Mouse (Mus musculus): ENCODE results near the gene Arpc2. TPM values are rescaled to one million over a fixed set of nuclear protein-coding genes. Genes with fewer than 3 reads are reported as not detected.

Arpc2 gene
- polyA plus RNA-seq, 1 experiment from 2014 or later, result 341 TPM

GRCm38 (mm10) chr1:74248799-74249198 is 12.9 kb downstream of the Arpc2 start:
- H3K9me3 ChIP-seq (replicated peaks; ENCODE audit: control insufficient read depth, low read length), result no peaks in the 10 kb centered on the region
- H3K36me3 ChIP-seq (ENCODE audit: control insufficient read depth, insufficient read depth, low read length), result peaks cover 55% of the 10 kb centered on the region
- DNase-seq (ENCODE audit: low spot score) (no peak), ATAC-seq (no peak)
- no peak overlapping the region for H3K27ac ChIP-seq (ENCODE audit: low read depth, low read length)
- no peak overlapping the region for H3K4me2 ChIP-seq (ENCODE audit: low read length)
- no peaks in the 10 kb centered on the region for H3K4me1 ChIP-seq (ENCODE audit: control insufficient read depth, insufficient read depth, low read length)
- no peak overlapping the region for H3K4me3 ChIP-seq (ENCODE audit: low read depth, low read length)
- WGBS, result 85% methylated on average over 1 of the region's 1 CpGs
- no peak overlapping the region for H3K9ac ChIP-seq (ENCODE audit: low read length)
- H3K27me3 ChIP-seq (replicated peaks; ENCODE audit: control insufficient read depth, insufficient read depth, low read length), result no peaks in the 10 kb centered on the region

- no peak overlapping the region for H3K4me3 ChIP-seq (ENCODE audit: low read depth, low read length)
- H3K36me3 ChIP-seq (ENCODE audit: control insufficient read depth, insufficient read depth, low read length), result peaks cover 61% of the 10 kb centered on the region
- ATAC-seq (no peak), DNase-seq (ENCODE audit: low spot score) (no peak)
- H3K4me1 ChIP-seq (ENCODE audit: control insufficient read depth, insufficient read depth, low read length), result no peaks in the 10 kb centered on the region
- WGBS, result 64% methylated on average over 5 of the region's 5 CpGs
- no peak overlapping the region for H3K27ac ChIP-seq (ENCODE audit: low read depth, low read length)
- no peak overlapping the region for H3K9ac ChIP-seq (ENCODE audit: low read length)
- H3K27me3 ChIP-seq (replicated peaks; ENCODE audit: control insufficient read depth, insufficient read depth, low read length), result no peaks in the 10 kb centered on the region
- H3K4me2 ChIP-seq (ENCODE audit: low read length), result no peak overlapping the region
- no peaks in the 10 kb centered on the region for H3K9me3 ChIP-seq (replicated peaks; ENCODE audit: control insufficient read depth, low read length)
Observed at GRCm38 (mm10) chr1:74249331-74249980, 13.6 kb downstream of the Arpc2 start.

GRCm38 (mm10) chr1:74250096-74250495 is 14.2 kb downstream of the Arpc2 start:
- no peak overlapping the region for H3K27ac ChIP-seq (ENCODE audit: low read depth, low read length)
- no peaks in the 10 kb centered on the region for H3K4me1 ChIP-seq (ENCODE audit: control insufficient read depth, insufficient read depth, low read length)
- no peak for ATAC-seq
- no peaks in the 10 kb centered on the region for H3K9me3 ChIP-seq (replicated peaks; ENCODE audit: control insufficient read depth, low read length)
- peaks cover 68% of the 10 kb centered on the region for H3K36me3 ChIP-seq (ENCODE audit: control insufficient read depth, insufficient read depth, low read length)
- no peak for DNase-seq (ENCODE audit: low spot score)
- H3K9ac ChIP-seq (ENCODE audit: low read length), result no peak overlapping the region
- no peak overlapping the region for H3K4me3 ChIP-seq (ENCODE audit: low read depth, low read length)
- no peaks in the 10 kb centered on the region for H3K27me3 ChIP-seq (replicated peaks; ENCODE audit: control insufficient read depth, insufficient read depth, low read length)
- no peak overlapping the region for H3K4me2 ChIP-seq (ENCODE audit: low read length)
- WGBS, result 94% methylated on average over 4 of the region's 4 CpGs

- Histone ChIP-seq H3K27me3 (replicated peaks; ENCODE audit: control insufficient read depth, insufficient read depth, low read length) (no peaks in the 10 kb centered on the region), H3K4me1 (ENCODE audit: control insufficient read depth, insufficient read depth, low read length) (no peaks in the 10 kb centered on the region), H3K4me2 (ENCODE audit: low read length) (no peak overlapping the region), H3K9ac (ENCODE audit: low read length) (no peak overlapping the region), H3K27ac (ENCODE audit: low read depth, low read length) (no peak overlapping the region), H3K4me3 (ENCODE audit: low read depth, low read length) (no peak overlapping the region), H3K36me3 (ENCODE audit: control insufficient read depth, insufficient read depth, low read length) (peaks cover 87% of the 10 kb centered on the region), H3K9me3 (replicated peaks; ENCODE audit: control insufficient read depth, low read length) (no peaks in the 10 kb centered on the region)
- no peak for ATAC-seq
- DNase-seq (ENCODE audit: low spot score), result no peak
- 95% methylated on average over 8 of the region's 8 CpGs for WGBS
Observed at GRCm38 (mm10) chr1:74255704-74256345, 19.9 kb downstream of the Arpc2 start.

- ATAC-seq, result no peak
- no peak overlapping the region for H3K4me2 ChIP-seq (ENCODE audit: low read length)
- 86% methylated on average over 4 of the region's 4 CpGs for WGBS
- H3K4me3 ChIP-seq (ENCODE audit: low read depth, low read length), result no peak overlapping the region
- H3K9ac ChIP-seq (ENCODE audit: low read length), result no peak overlapping the region
- no peak overlapping the region for H3K27ac ChIP-seq (ENCODE audit: low read depth, low read length)
- no peaks in the 10 kb centered on the region for H3K27me3 ChIP-seq (replicated peaks; ENCODE audit: control insufficient read depth, insufficient read depth, low read length)
- H3K36me3 ChIP-seq (ENCODE audit: control insufficient read depth, insufficient read depth, low read length), result peaks cover 85% of the 10 kb centered on the region
- no peaks in the 10 kb centered on the region for H3K9me3 ChIP-seq (replicated peaks; ENCODE audit: control insufficient read depth, low read length)
- no peaks in the 10 kb centered on the region for H3K4me1 ChIP-seq (ENCODE audit: control insufficient read depth, insufficient read depth, low read length)
- no peak for DNase-seq (ENCODE audit: low spot score)
Observed at GRCm38 (mm10) chr1:74256782-74257181, 20.9 kb downstream of the Arpc2 start.

- Histone ChIP-seq H3K4me2 (ENCODE audit: low read length) (no peak overlapping the region), H3K4me1 (ENCODE audit: control insufficient read depth, insufficient read depth, low read length) (no peaks in the 10 kb centered on the region), H3K27ac (ENCODE audit: low read depth, low read length) (no peak overlapping the region), H3K4me3 (ENCODE audit: low read depth, low read length) (no peak overlapping the region), H3K27me3 (replicated peaks; ENCODE audit: control insufficient read depth, insufficient read depth, low read length) (no peaks in the 10 kb centered on the region), H3K9me3 (replicated peaks; ENCODE audit: control insufficient read depth, low read length) (no peaks in the 10 kb centered on the region), H3K36me3 (ENCODE audit: control insufficient read depth, insufficient read depth, low read length) (peaks cover 87% of the 10 kb centered on the region), H3K9ac (ENCODE audit: low read length) (no peak overlapping the region)
- ATAC-seq (no peak), DNase-seq (ENCODE audit: low spot score) (no peak)
- 93% methylated on average over 6 of the region's 6 CpGs for WGBS
Observed at GRCm38 (mm10) chr1:74262510-74262909, 26.6 kb downstream of the Arpc2 start.

GRCm38 (mm10) chr1:74268750-74269149 is 32.9 kb downstream of the Arpc2 start:
- H3K4me2 ChIP-seq (ENCODE audit: low read length), result no peak overlapping the region
- WGBS, result 89% methylated on average over 8 of the region's 8 CpGs

GRCm38 (mm10) chr1:74271659-74272058 is 35.8 kb downstream of the Arpc2 start:
- no peak for ATAC-seq
- Histone ChIP-seq H3K36me3 (ENCODE audit: control insufficient read depth, insufficient read depth, low read length) (peaks cover 25% of the 10 kb centered on the region), H3K27me3 (replicated peaks; ENCODE audit: control insufficient read depth, insufficient read depth, low read length) (no peaks in the 10 kb centered on the region), H3K4me1 (ENCODE audit: control insufficient read depth, insufficient read depth, low read length) (no peaks in the 10 kb centered on the region), H3K4me3 (ENCODE audit: low read depth, low read length) (no peak overlapping the region), H3K4me2 (ENCODE audit: low read length) (no peak overlapping the region), H3K9ac (ENCODE audit: low read length) (no peak overlapping the region), H3K9me3 (replicated peaks; ENCODE audit: control insufficient read depth, low read length) (no peaks in the 10 kb centered on the region), H3K27ac (ENCODE audit: low read depth, low read length) (no peak overlapping the region)
- no peak for DNase-seq (ENCODE audit: low spot score)
- 71% methylated on average over 4 of the region's 4 CpGs for WGBS

More at GRCm38 (mm10) chr1:74268750-74269149, 32.9 kb downstream of the Arpc2 start:
- H3K9ac ChIP-seq (ENCODE audit: low read length), result no peak overlapping the region
- no peaks in the 10 kb centered on the region for H3K27me3 ChIP-seq (replicated peaks; ENCODE audit: control insufficient read depth, insufficient read depth, low read length)
- no peak overlapping the region for H3K27ac ChIP-seq (ENCODE audit: low read depth, low read length)
- no peak overlapping the region for H3K4me3 ChIP-seq (ENCODE audit: low read depth, low read length)
- peaks cover 54% of the 10 kb centered on the region for H3K36me3 ChIP-seq (ENCODE audit: control insufficient read depth, insufficient read depth, low read length)
- ATAC-seq, result no peak
- no peaks in the 10 kb centered on the region for H3K4me1 ChIP-seq (ENCODE audit: control insufficient read depth, insufficient read depth, low read length)
- no peak for DNase-seq (ENCODE audit: low spot score)
- H3K9me3 ChIP-seq (replicated peaks; ENCODE audit: control insufficient read depth, low read length), result no peaks in the 10 kb centered on the region

GRCm38 (mm10) chr1:74275015-74275414 is 39.1 kb downstream of the Arpc2 start:
- Histone ChIP-seq H3K36me3 (ENCODE audit: control insufficient read depth, insufficient read depth, low read length) (peaks cover 13% of the 10 kb centered on the region), H3K4me3 (ENCODE audit: low read depth, low read length) (no peak overlapping the region), H3K27ac (ENCODE audit: low read depth, low read length) (no peak overlapping the region), H3K9me3 (replicated peaks; ENCODE audit: control insufficient read depth, low read length) (no peaks in the 10 kb centered on the region), H3K4me2 (ENCODE audit: low read length) (no peak overlapping the region), H3K27me3 (replicated peaks; ENCODE audit: control insufficient read depth, insufficient read depth, low read length) (no peaks in the 10 kb centered on the region), H3K4me1 (ENCODE audit: control insufficient read depth, insufficient read depth, low read length) (no peaks in the 10 kb centered on the region), H3K9ac (ENCODE audit: low read length) (no peak overlapping the region)
- ATAC-seq (no peak), DNase-seq (ENCODE audit: low spot score) (no peak)
- 60% methylated on average over 9 of the region's 9 CpGs for WGBS

Data from forebrain, embryonic 14.5 days (tissue).